Mouse (Mus musculus): ENCODE measurements around the gene Adck1. TPM values are rescaled to one million over a fixed set of nuclear protein-coding genes. Genes with fewer than 3 reads are reported as not detected.
"Not testable (repeated sequence)": the region's sequence is repeated elsewhere in the genome, so short reads cannot be mapped to it uniquely, and the experiment has no call there.

The Adck1 gene
- total RNA-seq (2014; rRNA removed; ENCODE audit: low replicate concordance) (30.3 and 33.2 TPM in 2 replicates), polyA plus RNA-seq (2015; fragmentation: Nextera tagmentation; extraction: Ambion mirVana) (22.1 and 23.4 TPM in 2 replicates)

DNA sequence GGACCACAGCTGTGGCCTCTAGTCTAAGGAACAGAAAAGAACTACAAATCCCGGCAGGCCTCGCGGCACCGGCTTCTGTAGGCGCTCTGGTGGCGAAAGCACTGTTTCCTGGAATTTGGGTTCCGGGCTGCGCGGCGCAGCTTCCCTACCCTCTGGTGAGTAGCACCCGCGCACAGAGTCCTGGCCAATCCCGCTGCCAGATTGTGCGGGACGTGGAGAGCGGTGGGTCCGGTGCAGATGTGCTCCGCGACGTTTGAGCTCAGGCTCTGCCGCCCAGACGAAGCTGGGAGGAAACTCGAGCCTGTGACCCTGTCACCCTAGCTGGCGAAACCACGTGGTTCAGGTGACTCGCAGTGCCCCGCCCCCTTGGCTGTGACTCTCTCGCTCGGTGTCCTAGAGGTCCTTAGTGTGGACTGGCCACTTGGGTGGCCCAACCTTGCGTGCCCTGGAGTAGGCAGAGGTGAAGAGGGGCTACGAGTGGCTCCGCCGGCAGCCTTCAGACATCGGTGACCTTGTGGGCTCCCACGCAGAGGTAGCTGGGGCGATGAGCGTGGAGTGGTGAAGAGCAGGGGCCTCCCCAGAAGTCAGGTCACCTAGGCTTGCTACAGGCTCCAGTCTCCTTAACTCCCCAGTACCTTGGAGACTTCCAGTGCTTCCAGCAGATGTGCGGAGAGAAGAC lies at the start of gene Adck1:
Gene Adck1, plus strand, starts transcription at position 114 of the 679 bp plus-strand sequence.
- peak within 1 kb of the TSS; percentile 87 for H3K27ac ChIP-seq (ENCODE audit: low read depth)
- H3K9me3 ChIP-seq (replicated peaks; ENCODE audit: control insufficient read depth, low read length), result no peaks in the 10 kb centered on the region
- H3K27me3 ChIP-seq (ENCODE audit: control insufficient read depth, insufficient read depth, low read length), result no peaks in the 10 kb centered on the region
- WGBS, result under 1% methylated on average over 38 of the region's 38 CpGs
- H3K4me3 ChIP-seq (ENCODE audit: low read depth, low read length), result peak within 1 kb of the TSS; percentile 95
- no peaks in the 10 kb centered on the region for H3K4me1 ChIP-seq (ENCODE audit: control insufficient read depth, insufficient read depth)
- ATAC-seq (ENCODE audit: insufficient read depth, low read depth), result peak; percentile 97
- peak within 1 kb of the TSS; percentile 98 for H3K4me2 ChIP-seq (ENCODE audit: low read depth, low read length)
- no peak for TF ChIP-seq CTCF (IDR thresholded peaks at IDR 0.05; ENCODE audit: low read depth)
- TF ChIP-seq EP300 (IDR thresholded peaks at IDR 0.05; ENCODE audit: low read depth), result no peak
- peak within 1 kb of the TSS; percentile 80 for H3K9ac ChIP-seq (replicated peaks; ENCODE audit: low read depth, low read length)
- DNase-seq (ENCODE audit: low spot score), result peak; percentile 84
- no peaks in the 10 kb centered on the region for H3K36me3 ChIP-seq (replicated peaks; ENCODE audit: control insufficient read depth, insufficient read depth, low read length)

DNA sequence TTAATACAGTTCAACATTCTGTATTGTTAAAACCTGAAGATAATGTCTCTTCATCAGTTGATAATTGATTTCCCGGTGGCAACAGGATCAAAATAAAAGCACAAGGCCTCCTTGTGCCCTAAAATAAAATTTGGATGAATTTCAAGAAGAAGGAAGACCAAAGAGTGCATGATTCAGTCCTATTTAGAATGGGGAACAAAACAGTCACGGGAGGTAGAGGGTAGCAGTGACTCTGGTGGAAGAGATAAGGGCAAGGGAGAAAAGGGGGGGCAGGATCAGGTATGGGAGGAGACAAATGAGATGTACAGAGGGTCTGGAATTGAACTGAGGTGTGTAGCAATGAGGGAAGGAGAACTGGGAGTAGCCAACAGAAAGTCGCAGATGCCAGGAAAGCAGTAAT lies 45.8 kb upstream of the Adck1 start:
- no peak for DNase-seq (ENCODE audit: low spot score)
- ATAC-seq (ENCODE audit: insufficient read depth, low read depth), result no peak
- no peak overlapping the region for H3K4me3 ChIP-seq (ENCODE audit: low read depth, low read length)
- H3K9ac ChIP-seq (replicated peaks; ENCODE audit: low read depth, low read length), result no peak overlapping the region
- H3K4me2 ChIP-seq (ENCODE audit: low read depth, low read length), result no peak overlapping the region
- H3K9me3 ChIP-seq (replicated peaks; ENCODE audit: control insufficient read depth, low read length), result no peaks in the 10 kb centered on the region
- H3K4me1 ChIP-seq (ENCODE audit: control insufficient read depth, insufficient read depth), result no peaks in the 10 kb centered on the region
- no peaks in the 10 kb centered on the region for H3K36me3 ChIP-seq (replicated peaks; ENCODE audit: control insufficient read depth, insufficient read depth, low read length)
- H3K27ac ChIP-seq (ENCODE audit: low read depth), result no peak overlapping the region
- 55% methylated on average over 3 of the region's 3 CpGs for WGBS
- TF ChIP-seq CTCF (IDR thresholded peaks at IDR 0.05; ENCODE audit: low read depth) (no peak), EP300 (IDR thresholded peaks at IDR 0.05; ENCODE audit: low read depth) (no peak)
- no peaks in the 10 kb centered on the region for H3K27me3 ChIP-seq (ENCODE audit: control insufficient read depth, insufficient read depth, low read length)

DNA sequence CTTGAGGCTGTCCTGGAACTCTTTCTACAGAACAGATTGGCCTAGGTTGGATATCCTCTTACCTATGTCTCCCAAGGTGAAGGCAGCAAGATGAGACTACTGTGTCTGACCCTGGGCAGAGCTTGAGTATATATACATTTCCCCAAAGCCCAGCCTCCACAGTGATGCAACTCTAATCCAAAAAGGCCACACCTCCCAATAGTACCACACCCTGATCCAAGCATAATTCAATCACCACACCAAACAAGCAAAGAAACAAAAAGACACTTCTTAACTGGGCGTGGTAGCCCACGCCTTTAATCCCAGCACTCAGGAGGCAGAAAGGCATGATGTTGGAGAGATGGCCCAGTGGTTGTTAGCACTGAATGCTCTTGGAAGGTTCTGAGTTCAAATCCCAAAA lies 36.4 kb upstream of the Adck1 start, which contains the start of gene Gm5039:
Gene Gm5039, minus strand, starts transcription at position 101 of the 400 bp plus-strand sequence.
- H3K4me3 ChIP-seq (ENCODE audit: low read depth, low read length); H3K9ac ChIP-seq (replicated peaks; ENCODE audit: low read depth, low read length); H3K9me3 ChIP-seq (replicated peaks; ENCODE audit: control insufficient read depth, low read length); DNase-seq (ENCODE audit: low spot score); H3K36me3 ChIP-seq (replicated peaks; ENCODE audit: control insufficient read depth, insufficient read depth, low read length); H3K27me3 ChIP-seq (ENCODE audit: control insufficient read depth, insufficient read depth, low read length); H3K27ac ChIP-seq (ENCODE audit: low read depth); ATAC-seq (ENCODE audit: insufficient read depth, low read depth); H3K4me2 ChIP-seq (ENCODE audit: low read depth, low read length); H3K4me1 ChIP-seq (ENCODE audit: control insufficient read depth, insufficient read depth): not testable (repeated sequence)
- WGBS, result 85% methylated on average over 2 of the region's 2 CpGs

DNA sequence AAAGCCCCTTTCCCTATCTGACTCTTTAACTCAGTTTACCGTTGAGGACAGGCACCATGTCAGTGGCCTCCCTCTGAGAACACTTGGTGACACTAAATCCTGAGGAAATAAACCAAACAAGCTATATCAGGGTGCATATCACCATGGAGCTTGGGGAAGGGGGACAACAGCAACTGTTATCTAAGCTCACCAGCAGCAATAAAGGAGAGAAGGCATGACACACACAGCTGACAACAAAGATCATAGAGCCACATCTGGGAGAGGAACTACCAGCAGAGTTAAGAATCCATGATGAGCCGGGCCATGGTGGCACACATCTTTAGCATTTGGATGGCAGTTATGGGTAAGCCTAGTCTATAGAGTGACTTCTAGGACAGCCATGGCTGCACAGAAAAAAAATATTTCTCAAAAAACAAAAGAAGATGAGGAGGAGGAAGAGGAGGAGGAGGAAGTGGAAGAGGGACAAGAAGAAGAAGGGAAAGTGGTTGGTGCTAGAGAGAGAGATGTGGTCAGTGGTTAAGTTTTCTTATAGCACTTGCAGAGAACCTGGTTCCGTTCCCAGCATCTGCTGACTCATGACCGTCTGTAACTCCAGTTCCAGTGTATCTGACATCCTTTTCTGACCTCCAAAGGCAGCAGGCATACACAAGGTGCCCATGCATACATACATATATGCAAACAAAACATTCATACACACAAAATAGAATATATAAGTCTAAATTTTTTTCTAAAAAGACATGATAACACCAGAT lies 23.5 kb upstream of the Adck1 start:
- WGBS, result 49% methylated on average over 4 of the region's 4 CpGs

DNA sequence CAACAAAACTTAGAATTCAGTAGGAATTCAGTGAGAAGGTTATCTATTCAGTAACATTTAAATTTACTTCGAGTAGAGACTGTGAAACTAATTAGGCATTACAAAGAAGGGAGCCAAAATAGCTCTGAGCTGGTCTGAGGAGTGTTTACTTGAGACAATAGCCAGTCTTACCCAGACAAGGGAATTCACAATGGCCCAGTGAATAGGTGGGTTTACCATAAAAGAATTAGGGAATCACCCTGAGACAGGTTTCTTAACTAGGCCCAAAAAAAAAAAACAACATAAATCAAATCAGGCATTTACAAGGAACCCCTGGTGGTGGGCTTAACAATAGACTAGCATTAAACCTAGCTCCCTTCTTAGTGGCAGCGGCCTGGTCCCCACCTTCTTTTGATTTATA lies 19.1 kb upstream of the Adck1 start:
- not testable (repeated sequence) for H3K27ac ChIP-seq (ENCODE audit: low read depth); H3K4me3 ChIP-seq (ENCODE audit: low read depth, low read length); H3K27me3 ChIP-seq (ENCODE audit: control insufficient read depth, insufficient read depth, low read length); DNase-seq (ENCODE audit: low spot score); H3K4me1 ChIP-seq (ENCODE audit: control insufficient read depth, insufficient read depth); H3K4me2 ChIP-seq (ENCODE audit: low read depth, low read length); ATAC-seq (ENCODE audit: insufficient read depth, low read depth); H3K9me3 ChIP-seq (replicated peaks; ENCODE audit: control insufficient read depth, low read length); H3K9ac ChIP-seq (replicated peaks; ENCODE audit: low read depth, low read length); H3K36me3 ChIP-seq (replicated peaks; ENCODE audit: control insufficient read depth, insufficient read depth, low read length)
- 45% methylated on average over 2 of the region's 2 CpGs for WGBS

More for the DNA sequence above, 23.5 kb upstream of the Adck1 start:
- ATAC-seq (ENCODE audit: insufficient read depth, low read depth); H3K27me3 ChIP-seq (ENCODE audit: control insufficient read depth, insufficient read depth, low read length); H3K4me2 ChIP-seq (ENCODE audit: low read depth, low read length); H3K4me3 ChIP-seq (ENCODE audit: low read depth, low read length); H3K9me3 ChIP-seq (replicated peaks; ENCODE audit: control insufficient read depth, low read length); H3K36me3 ChIP-seq (replicated peaks; ENCODE audit: control insufficient read depth, insufficient read depth, low read length); H3K9ac ChIP-seq (replicated peaks; ENCODE audit: low read depth, low read length); DNase-seq (ENCODE audit: low spot score); H3K4me1 ChIP-seq (ENCODE audit: control insufficient read depth, insufficient read depth); H3K27ac ChIP-seq (ENCODE audit: low read depth): not testable (repeated sequence)
